Mouse (Mus musculus) bone marrow macrophage, adult 2 months (primary cell): ENCODE measurements around the gene Kcnk4.

ENCODE experiments used
- CTCF ChIP-seq: IDR thresholded peaks from 2 replicates; pipeline ENCODE4 v1.5.1; 2012; ENCODE audit warnings: low read depth, mild to moderate bottlenecking, low read length, moderate library complexity
- POLR2A ChIP-seq: IDR thresholded peaks from 2 replicates; pipeline ENCODE4 v1.6.1; 2012; ENCODE audit warnings: mild to moderate bottlenecking, low read depth, low read length, borderline replicate concordance

- TF ChIP-seq CTCF (no peak), POLR2A (no peak)
These were observed 9.4 kb upstream of the Kcnk4 start for GRCm38 (mm10) chr19:6943709-6944108.
